Mouse (Mus musculus) ovary, postnatal 36 days (tissue): ENCODE results near the gene Psmb9.
"Not testable (repeated sequence)": the region's sequence is repeated elsewhere in the genome, so short reads cannot be mapped to it uniquely, and the experiment has no call there.

Source experiments
- DNase-seq: peaks from one replicate; pipeline ENCODE4 v3.0.0; 2022; ENCODE audit warnings: low spot score, mixed read lengths

Gene Psmb9

GRCm38 (mm10) chr17:34187261-34187916 is at the start of gene Psmb9, which contains the start of gene Tap1:
Gene Psmb9 (minus strand): TSS chr17:34187764.
Gene Tap1 (plus strand): TSS chr17:34187553.
- DNase-seq: peak; percentile 99

- DNase-seq: no peak
These were observed 49.1 kb upstream of the Psmb9 start for GRCm38 (mm10) chr17:34236691-34237090.

GRCm38 (mm10) chr17:34234926-34235325 is 47.4 kb upstream of the Psmb9 start:
- DNase-seq: peak; percentile 59

GRCm38 (mm10) chr17:34232021-34232420 is 44.5 kb upstream of the Psmb9 start:
- not testable (repeated sequence) for DNase-seq

- not testable (repeated sequence) for DNase-seq
These were observed 43.4 kb upstream of the Psmb9 start for GRCm38 (mm10) chr17:34230971-34231370.

- DNase-seq: not testable (repeated sequence)
These were observed 38.3 kb upstream of the Psmb9 start for GRCm38 (mm10) chr17:34225911-34226310.

- DNase-seq: no peak
These were observed 37.9 kb upstream of the Psmb9 start for GRCm38 (mm10) chr17:34225426-34225825.

- no peak for DNase-seq
These were observed 37.3 kb upstream of the Psmb9 start for GRCm38 (mm10) chr17:34224816-34225215.

GRCm38 (mm10) chr17:34220401-34220800 is 32.8 kb upstream of the Psmb9 start:
- DNase-seq: not testable (repeated sequence)

GRCm38 (mm10) chr17:34219801-34220200 is 32.2 kb upstream of the Psmb9 start:
- not testable (repeated sequence) for DNase-seq

GRCm38 (mm10) chr17:34219096-34219495 is 31.5 kb upstream of the Psmb9 start:
- peak; percentile 39 for DNase-seq

GRCm38 (mm10) chr17:34218675-34219074 is 31.1 kb upstream of the Psmb9 start:
- peak; percentile 59 for DNase-seq

- DNase-seq: no peak
These were observed 30.4 kb upstream of the Psmb9 start for GRCm38 (mm10) chr17:34217986-34218385.

- DNase-seq: no peak
These were observed 29.8 kb upstream of the Psmb9 start for GRCm38 (mm10) chr17:34217216-34217928.

- DNase-seq: no peak
These were observed 27.6 kb upstream of the Psmb9 start for GRCm38 (mm10) chr17:34215176-34215575.

- no peak for DNase-seq
These were observed 26.4 kb upstream of the Psmb9 start for GRCm38 (mm10) chr17:34213936-34214335.

- DNase-seq: no peak
These were observed 24.3 kb upstream of the Psmb9 start for GRCm38 (mm10) chr17:34211746-34212365.

- no peak for DNase-seq
These were observed 23.0 kb upstream of the Psmb9 start for GRCm38 (mm10) chr17:34210599-34210998.

GRCm38 (mm10) chr17:34209680-34210079 is 22.1 kb upstream of the Psmb9 start:
- DNase-seq: no peak

- DNase-seq: no peak
These were observed 20.9 kb upstream of the Psmb9 start for GRCm38 (mm10) chr17:34208421-34208820.

GRCm38 (mm10) chr17:34207866-34208265 is 20.3 kb upstream of the Psmb9 start:
- DNase-seq: no peak

- no peak for DNase-seq
These were observed 19.9 kb upstream of the Psmb9 start for GRCm38 (mm10) chr17:34207456-34207855.

GRCm38 (mm10) chr17:34206731-34207130 is 19.2 kb upstream of the Psmb9 start:
- DNase-seq: no peak
